Mouse (Mus musculus): ENCODE results near the gene Fah. TPM values are rescaled to one million over a fixed set of nuclear protein-coding genes. Genes with fewer than 3 reads are reported as not detected.
A peak's percentile ranks its signal among the peaks of the same experiment; 100 is the strongest.

The Fah gene
- polyA plus RNA-seq, 1 experiment from 2014 or later: 3.8 TPM

- Histone ChIP-seq H3K27ac (replicated peaks) (no peak overlapping the region), H3K36me3 (peaks cover 55% of the 10 kb centered on the region), H3K9me3 (replicated peaks) (no peaks in the 10 kb centered on the region), H3K27me3 (ENCODE audit: low read depth, poor library complexity, severe bottlenecking) (no peaks in the 10 kb centered on the region), H3K4me3 (no peak overlapping the region), H3K4me1 (no peaks in the 10 kb centered on the region)
- no peak for DNase-seq (ENCODE audit: low spot score)
- 88% methylated on average over 2 of the region's 2 CpGs for WGBS
Measured at GRCm38 (mm10) chr7:84618951-84619350, 12.4 kb upstream of the Fah start.

GRCm38 (mm10) chr7:84612445-84612844, 5.9 kb upstream of the Fah start:
- H3K27ac ChIP-seq (replicated peaks): no peak overlapping the region
- WGBS: 89% methylated on average over 4 of the region's 4 CpGs
- no peaks in the 10 kb centered on the region for H3K4me1 ChIP-seq
- H3K4me3 ChIP-seq: no peak overlapping the region
- H3K9me3 ChIP-seq (replicated peaks): no peaks in the 10 kb centered on the region
- no peaks in the 10 kb centered on the region for H3K27me3 ChIP-seq (ENCODE audit: low read depth, poor library complexity, severe bottlenecking)
- H3K36me3 ChIP-seq: peaks cover 17% of the 10 kb centered on the region
- no peak for DNase-seq (ENCODE audit: low spot score)

GRCm38 (mm10) chr7:84611609-84612008, 5.1 kb upstream of the Fah start:
- Histone ChIP-seq H3K4me3 (no peak overlapping the region), H3K36me3 (peaks cover 10% of the 10 kb centered on the region; the same call in 1 of the 2 replicates), H3K9me3 (replicated peaks) (no peaks in the 10 kb centered on the region), H3K27ac (replicated peaks) (no peak overlapping the region), H3K4me1 (peaks cover 2% of the 10 kb centered on the region), H3K27me3 (ENCODE audit: low read depth, poor library complexity, severe bottlenecking) (no peaks in the 10 kb centered on the region)
- 89% methylated on average over 1 of the region's 1 CpGs for WGBS
- no peak for DNase-seq (ENCODE audit: low spot score)

- Histone ChIP-seq H3K27ac (replicated peaks) (peak overlapping the region; percentile 79), H3K9me3 (replicated peaks) (no peaks in the 10 kb centered on the region)
- peak; percentile 56 for DNase-seq (ENCODE audit: low spot score)
Measured at GRCm38 (mm10) chr7:84605704-84606292, 724 bp downstream of the Fah start.

GRCm38 (mm10) chr7:84605033-84605687, 1.4 kb downstream of the Fah start:
- DNase-seq (ENCODE audit: low spot score): peak; percentile 30
- no peaks in the 10 kb centered on the region for H3K36me3 ChIP-seq
- WGBS: 11% methylated on average over 19 of the region's 19 CpGs
- peak overlapping the region; percentile 75 for H3K4me3 ChIP-seq
- no peaks in the 10 kb centered on the region for H3K9me3 ChIP-seq (replicated peaks)
- H3K27me3 ChIP-seq (ENCODE audit: low read depth, poor library complexity, severe bottlenecking): peaks cover 11% of the 10 kb centered on the region
- H3K27ac ChIP-seq (replicated peaks): peak overlapping the region; percentile 79
- H3K4me1 ChIP-seq: peaks cover 21% of the 10 kb centered on the region

More at GRCm38 (mm10) chr7:84605704-84606292, 724 bp downstream of the Fah start:
- Histone ChIP-seq H3K36me3 (no peaks in the 10 kb centered on the region), H3K4me3 (peak overlapping the region; percentile 75), H3K4me1 (peaks cover 21% of the 10 kb centered on the region), H3K27me3 (ENCODE audit: low read depth, poor library complexity, severe bottlenecking) (peaks cover 11% of the 10 kb centered on the region)
- 1% methylated on average over 36 of the region's 36 CpGs for WGBS

GRCm38 (mm10) chr7:84604501-84604900, 2.0 kb downstream of the Fah start:
- Histone ChIP-seq H3K4me3 (no peak overlapping the region), H3K4me1 (peaks cover 21% of the 10 kb centered on the region), H3K27me3 (ENCODE audit: low read depth, poor library complexity, severe bottlenecking) (peaks cover 11% of the 10 kb centered on the region), H3K9me3 (replicated peaks) (no peaks in the 10 kb centered on the region), H3K36me3 (no peaks in the 10 kb centered on the region), H3K27ac (replicated peaks) (no peak overlapping the region)
- no peak for DNase-seq (ENCODE audit: low spot score)
- 72% methylated on average over 3 of the region's 3 CpGs for WGBS

- Histone ChIP-seq H3K4me1 (peaks cover 16% of the 10 kb centered on the region), H3K4me3 (no peak overlapping the region), H3K9me3 (replicated peaks) (no peaks in the 10 kb centered on the region), H3K27me3 (ENCODE audit: low read depth, poor library complexity, severe bottlenecking) (peaks cover 11% of the 10 kb centered on the region), H3K27ac (replicated peaks) (no peak overlapping the region), H3K36me3 (no peaks in the 10 kb centered on the region)
- WGBS: 84% methylated on average over 3 of the region's 3 CpGs
- DNase-seq (ENCODE audit: low spot score): no peak
Measured at GRCm38 (mm10) chr7:84601331-84601730, 5.2 kb downstream of the Fah start.

- DNase-seq (ENCODE audit: low spot score): no peak
- peaks cover 11% of the 10 kb centered on the region for H3K27me3 ChIP-seq (ENCODE audit: low read depth, poor library complexity, severe bottlenecking)
- no peaks in the 10 kb centered on the region for H3K9me3 ChIP-seq (replicated peaks)
- 92% methylated on average over 2 of the region's 2 CpGs for WGBS
- peaks cover 9% of the 10 kb centered on the region for H3K4me1 ChIP-seq
- no peaks in the 10 kb centered on the region for H3K36me3 ChIP-seq
- no peak overlapping the region for H3K27ac ChIP-seq (replicated peaks)
- no peak overlapping the region for H3K4me3 ChIP-seq
Measured at GRCm38 (mm10) chr7:84600631-84601030, 5.9 kb downstream of the Fah start.

GRCm38 (mm10) chr7:84596633-84597032, 9.9 kb downstream of the Fah start:
- H3K4me1 ChIP-seq: no peaks in the 10 kb centered on the region
- no peak overlapping the region for H3K4me3 ChIP-seq
- H3K36me3 ChIP-seq: no peaks in the 10 kb centered on the region
- DNase-seq (ENCODE audit: low spot score): no peak
- H3K9me3 ChIP-seq (replicated peaks): no peaks in the 10 kb centered on the region
- WGBS: 87% methylated on average over 3 of the region's 3 CpGs
- H3K27ac ChIP-seq (replicated peaks): no peak overlapping the region
- H3K27me3 ChIP-seq (ENCODE audit: low read depth, poor library complexity, severe bottlenecking): no peaks in the 10 kb centered on the region

GRCm38 (mm10) chr7:84596002-84596401, 10.5 kb downstream of the Fah start:
- H3K27ac ChIP-seq (replicated peaks): no peak overlapping the region
- no peak for DNase-seq (ENCODE audit: low spot score)
- H3K4me3 ChIP-seq: no peak overlapping the region
- H3K36me3 ChIP-seq: no peaks in the 10 kb centered on the region
- no peaks in the 10 kb centered on the region for H3K4me1 ChIP-seq
- WGBS: 93% methylated on average over 3 of the region's 3 CpGs
- no peaks in the 10 kb centered on the region for H3K27me3 ChIP-seq (ENCODE audit: low read depth, poor library complexity, severe bottlenecking)
- H3K9me3 ChIP-seq (replicated peaks): no peaks in the 10 kb centered on the region

- Histone ChIP-seq H3K36me3 (no peaks in the 10 kb centered on the region), H3K4me3 (no peak overlapping the region), H3K27ac (replicated peaks) (no peak overlapping the region), H3K27me3 (ENCODE audit: low read depth, poor library complexity, severe bottlenecking) (no peaks in the 10 kb centered on the region), H3K9me3 (replicated peaks) (no peaks in the 10 kb centered on the region), H3K4me1 (no peaks in the 10 kb centered on the region)
- DNase-seq (ENCODE audit: low spot score): no peak
Measured at GRCm38 (mm10) chr7:84594917-84595303, 11.6 kb downstream of the Fah start.

GRCm38 (mm10) chr7:84594087-84594916, 12.2 kb downstream of the Fah start:
- H3K36me3 ChIP-seq: no peaks in the 10 kb centered on the region
- H3K27ac ChIP-seq (replicated peaks): no peak overlapping the region
- peak; percentile 46 for DNase-seq (ENCODE audit: low spot score)
- no peak overlapping the region for H3K4me3 ChIP-seq
- H3K4me1 ChIP-seq: no peaks in the 10 kb centered on the region
- H3K9me3 ChIP-seq (replicated peaks): no peaks in the 10 kb centered on the region
- 54% methylated on average over 8 of the region's 8 CpGs for WGBS
- H3K27me3 ChIP-seq (ENCODE audit: low read depth, poor library complexity, severe bottlenecking): no peaks in the 10 kb centered on the region

GRCm38 (mm10) chr7:84591347-84591746, 15.2 kb downstream of the Fah start:
- no peak overlapping the region for H3K27ac ChIP-seq (replicated peaks)
- H3K4me1 ChIP-seq: peaks cover 3% of the 10 kb centered on the region; the same call in 1 of the 2 replicates
- WGBS: 91% methylated on average over 3 of the region's 3 CpGs
- DNase-seq (ENCODE audit: low spot score): no peak
- H3K4me3 ChIP-seq: no peak overlapping the region
- no peaks in the 10 kb centered on the region for H3K36me3 ChIP-seq
- H3K27me3 ChIP-seq (ENCODE audit: low read depth, poor library complexity, severe bottlenecking): no peaks in the 10 kb centered on the region
- H3K9me3 ChIP-seq (replicated peaks): no peaks in the 10 kb centered on the region

Data from midbrain, embryonic 10.5 days (tissue).